Mouse (Mus musculus) c-Kit-negative CD71-positive TER-119-positive erythroid progenitor cells, embryonic 14.5 days (primary cell): ENCODE data around the gene Wdr63.

ENCODE experiments used
- DNase-seq: peaks from one replicate; pipeline ENCODE4 v3.0.0-alpha.2; 2013; ENCODE audit warnings: low read depth, low spot score

The Wdr63 gene

GRCm38 (mm10) chr3:146107921-146108571 is at the start of gene Wdr63:
Gene Wdr63, minus strand, starts transcription at chr3:146108130.
- peak; percentile 4 for DNase-seq

GRCm38 (mm10) chr3:146156811-146157210 is 48.9 kb upstream of the Wdr63 start:
- no peak for DNase-seq

DNA sequence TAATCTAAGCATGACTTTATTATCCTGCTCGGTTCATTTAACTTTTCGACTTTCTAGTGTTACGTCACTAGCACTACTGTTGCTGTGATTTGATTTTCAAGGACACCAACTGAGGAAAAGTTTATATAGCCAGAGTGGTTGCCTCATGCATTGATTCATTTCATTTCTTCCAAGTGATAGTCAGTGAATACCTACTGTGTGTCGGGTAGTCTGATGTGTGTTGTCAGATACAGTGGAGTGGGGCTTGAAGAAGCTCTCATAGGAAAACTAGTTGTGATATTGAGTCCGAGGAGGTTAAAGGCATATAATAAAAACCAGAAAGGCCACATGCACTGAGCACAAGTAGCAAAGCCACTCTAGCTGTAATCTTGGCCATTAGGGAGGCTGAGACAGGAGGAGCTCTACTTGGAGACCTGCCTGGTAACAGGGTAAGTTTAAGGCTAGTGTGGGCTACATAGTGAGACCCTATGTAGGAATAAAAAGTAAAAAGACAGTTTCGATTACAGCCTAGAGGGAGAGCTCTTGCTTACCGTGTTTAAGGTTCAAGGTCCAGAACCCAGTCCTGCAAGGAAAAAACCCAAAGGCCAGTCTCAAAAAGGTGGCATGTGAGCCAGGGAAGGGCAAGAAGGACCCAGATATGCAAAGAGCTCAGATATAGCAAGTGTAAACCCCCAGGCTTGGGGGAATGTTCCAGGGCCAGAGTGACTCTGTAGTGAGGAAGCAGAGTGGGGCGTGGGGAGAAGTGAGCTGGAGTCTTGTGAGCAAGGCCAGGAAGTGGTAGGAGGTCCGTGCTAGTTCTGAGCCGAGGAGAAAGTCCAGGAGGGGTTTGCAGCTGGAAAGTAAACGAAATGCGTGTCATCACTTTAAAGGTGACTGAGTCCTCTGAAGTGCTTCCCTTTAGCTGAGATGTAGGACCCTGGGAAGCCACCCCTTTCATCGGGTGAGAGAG is 48.0 kb upstream of the Wdr63 start:
- DNase-seq: no peak

GRCm38 (mm10) chr3:146153862-146154611 is 46.1 kb upstream of the Wdr63 start:
- DNase-seq: no peak

DNA sequence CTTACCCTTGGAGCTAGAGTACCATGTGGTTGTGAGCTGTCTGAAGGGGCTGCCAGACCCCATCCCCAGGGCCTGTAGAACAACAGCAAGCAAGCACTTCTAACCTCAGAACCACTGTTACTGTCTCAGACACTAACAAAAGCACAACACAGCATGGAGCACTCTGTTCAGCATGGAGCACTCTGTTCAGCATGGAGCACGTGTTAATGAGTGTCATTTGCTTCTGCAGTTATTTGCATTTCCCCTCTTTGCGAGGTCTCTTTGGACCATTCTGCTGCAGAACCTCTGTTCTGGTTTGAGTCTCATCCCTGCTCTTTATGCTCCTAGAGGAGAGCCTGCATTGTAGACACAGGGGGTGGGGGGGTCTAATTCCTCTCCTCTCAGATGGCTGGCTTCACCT is 45.0 kb upstream of the Wdr63 start:
- DNase-seq: no peak

- DNase-seq: no peak
Measured at GRCm38 (mm10) chr3:146152348-146152747, 44.4 kb upstream of the Wdr63 start.

GRCm38 (mm10) chr3:146151755-146152154 is 43.8 kb upstream of the Wdr63 start:
- DNase-seq: no peak

- no peak for DNase-seq
Measured at GRCm38 (mm10) chr3:146151328-146151727, 43.4 kb upstream of the Wdr63 start.

GRCm38 (mm10) chr3:146150560-146150959 is 42.6 kb upstream of the Wdr63 start:
- no peak for DNase-seq

DNA sequence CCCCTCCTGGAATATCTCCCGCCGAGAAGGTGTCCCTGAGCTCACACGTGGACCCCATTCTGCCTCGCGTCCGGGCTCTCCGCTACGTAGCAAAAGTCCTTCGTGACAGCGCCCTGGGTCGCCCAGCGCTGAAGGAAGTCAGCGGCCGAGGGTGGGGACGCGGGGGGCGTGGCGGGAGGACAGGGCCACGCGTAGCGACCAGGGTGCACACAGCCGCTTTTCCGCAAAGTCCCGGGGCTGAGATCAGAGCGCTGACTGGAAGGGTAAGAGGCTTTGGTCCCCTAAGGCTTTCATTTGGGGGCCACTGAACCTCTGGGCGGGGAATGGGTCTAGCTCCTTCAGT is 42.1 kb upstream of the Wdr63 start:
- DNase-seq: no peak

- no peak for DNase-seq
Measured at GRCm38 (mm10) chr3:146149156-146150057, 41.5 kb upstream of the Wdr63 start, which contains the start of gene Mcoln2. Gene Mcoln2, plus strand, starts transcription at chr3:146149833.

GRCm38 (mm10) chr3:146146131-146146530 is 38.2 kb upstream of the Wdr63 start:
- DNase-seq: no peak

DNA sequence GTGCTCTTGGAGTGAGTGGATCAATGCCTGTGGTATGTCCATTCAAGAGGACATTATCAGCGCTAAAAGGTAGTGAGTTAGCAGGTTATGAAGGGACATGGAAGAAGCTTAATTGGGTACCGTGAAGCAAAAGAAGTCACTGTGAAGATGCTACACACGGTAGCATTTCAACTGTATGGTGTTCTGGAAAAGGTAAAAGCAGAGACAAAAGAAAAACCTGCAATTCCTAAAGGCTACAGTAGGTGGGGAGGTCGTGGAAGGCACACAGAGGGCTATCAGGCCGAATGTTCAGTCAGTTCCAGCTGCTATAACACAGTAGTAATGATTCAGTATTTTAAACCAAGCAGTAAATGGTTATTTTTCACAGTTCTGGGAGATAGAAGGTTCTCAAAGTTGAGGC is 37.6 kb upstream of the Wdr63 start:
- DNase-seq: no peak

- no peak for DNase-seq
Measured at GRCm38 (mm10) chr3:146142523-146142922, 34.6 kb upstream of the Wdr63 start.

- no peak for DNase-seq
Measured at GRCm38 (mm10) chr3:146140276-146140675, 32.3 kb upstream of the Wdr63 start.

DNA sequence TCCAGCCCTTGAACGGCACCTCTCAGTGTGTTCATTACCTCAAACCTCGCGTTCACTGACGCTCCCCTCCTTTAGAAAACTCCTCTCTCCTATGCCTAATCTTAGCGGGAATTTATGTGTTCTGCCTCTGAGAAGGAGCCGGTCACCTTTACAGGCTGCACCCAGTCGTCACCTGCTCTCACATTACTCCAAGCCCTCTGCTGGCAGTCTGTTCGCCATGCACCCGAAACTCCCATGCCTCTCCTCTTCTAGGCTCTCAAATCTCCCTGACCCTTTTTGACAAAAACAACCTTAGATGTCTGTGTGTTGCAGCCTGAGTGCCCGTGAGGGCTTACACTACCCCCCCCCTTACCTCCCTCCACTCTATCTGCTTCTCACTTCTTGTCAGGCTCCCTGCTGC is 28.5 kb upstream of the Wdr63 start:
- no peak for DNase-seq

DNA sequence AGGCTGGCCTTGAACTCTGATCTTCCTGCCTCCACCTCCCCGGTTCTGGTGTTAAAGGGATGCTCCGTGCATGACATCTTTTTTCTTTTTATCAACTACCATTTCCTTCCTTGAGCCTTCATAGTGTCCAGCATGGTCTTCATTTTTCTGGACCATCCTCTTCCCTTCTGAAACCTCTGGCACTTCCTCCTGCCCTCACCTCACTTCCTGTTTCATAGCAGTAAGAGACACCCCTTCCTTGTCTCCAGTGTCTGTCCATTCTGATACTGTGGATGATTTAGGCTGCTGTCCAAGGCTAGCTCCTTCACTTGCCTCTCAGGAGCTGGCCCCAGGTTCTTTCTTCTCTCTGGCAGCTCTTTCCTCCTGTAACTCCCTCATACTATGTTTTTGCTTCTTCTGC is 27.5 kb upstream of the Wdr63 start:
- DNase-seq: no peak

DNA sequence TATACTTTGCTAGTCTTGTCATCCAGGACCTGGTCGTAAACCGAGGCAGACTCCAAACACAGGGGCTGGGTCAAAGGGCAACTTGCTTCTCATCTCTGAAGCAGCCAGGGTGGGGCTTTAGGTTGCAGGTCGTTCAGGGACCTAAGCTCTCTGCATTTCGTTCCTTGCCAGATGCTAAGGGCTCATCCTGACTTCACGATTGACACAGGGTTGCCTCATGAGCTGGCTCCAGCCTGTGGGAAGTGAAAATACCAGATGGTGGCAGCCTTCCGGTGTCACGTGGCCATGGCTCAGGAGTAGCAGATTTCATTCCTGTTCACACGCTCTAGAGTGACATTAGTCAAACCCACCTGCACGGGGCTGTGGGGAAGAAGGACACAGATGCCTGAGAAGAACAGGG is 26.9 kb upstream of the Wdr63 start:
- no peak for DNase-seq

DNA sequence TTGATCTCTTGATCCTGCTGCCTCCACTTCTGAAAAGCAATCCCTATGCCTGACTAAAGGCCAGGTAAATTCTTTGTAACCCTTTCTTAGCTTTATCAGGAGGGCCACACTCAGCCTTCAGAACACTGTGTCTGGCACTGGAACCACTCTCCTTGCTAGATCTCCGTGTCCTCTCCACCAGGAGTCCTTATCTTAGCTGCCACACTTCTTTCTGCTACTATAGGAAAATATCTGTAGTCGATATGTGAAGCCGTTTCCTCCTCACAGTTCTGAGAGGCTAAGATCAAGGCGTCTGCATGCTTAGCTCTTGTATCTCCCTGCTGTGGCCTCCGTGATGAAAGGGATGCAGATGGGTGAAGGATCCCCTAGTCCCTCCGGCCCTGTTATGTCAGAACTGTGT is 19.3 kb upstream of the Wdr63 start:
- DNase-seq: no peak

GRCm38 (mm10) chr3:146123464-146123825 is 15.5 kb upstream of the Wdr63 start:
- no peak for DNase-seq

- no peak for DNase-seq
Measured at GRCm38 (mm10) chr3:146122807-146123463, 15.0 kb upstream of the Wdr63 start.
